ENCODE assay signal across 19 mouse cellular contexts in the genomic region with DNA sequence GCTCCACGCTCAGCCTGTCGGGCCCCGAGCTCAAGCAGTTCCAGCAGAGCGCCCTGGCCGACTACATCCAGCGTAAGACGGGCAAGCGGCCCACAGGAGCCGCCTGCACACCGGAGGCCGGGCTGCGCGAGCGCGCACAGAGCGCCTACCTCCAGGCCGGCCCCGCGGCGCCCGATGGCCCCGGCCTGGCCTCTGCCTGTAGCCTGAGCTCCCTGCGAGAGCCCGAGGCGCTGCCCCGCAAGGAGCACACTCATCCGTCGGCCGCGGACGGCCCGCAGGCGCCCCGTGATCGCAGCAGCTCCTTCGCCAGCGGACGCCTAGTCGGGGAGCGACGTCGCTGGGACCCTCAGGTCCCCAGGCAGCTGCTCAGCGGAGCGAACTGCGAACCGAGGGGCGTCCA.
DNase-seq lines count a peak whose midpoint lies in the region; ATAC-seq lines count a peak whose summit lies in the region.
"Had no signal": no experiment of that assay in that cellular context is flagged by ENCODE, and none has a peak within 500 bp of the region (broad histone marks: within the 10 kb centered on the region; RNA-seq: fewer than 3 reads in every experiment).

No protein-coding gene starts in this region.

- H3K4me2 ChIP-seq in hindbrain, embryonic 12.5 days (replicated peaks): no peak overlapping the region
- no peak overlapping the region for H3K4me2 ChIP-seq in lung, embryonic 15.5 days
- H3K4me2 ChIP-seq in embryonic facial prominence, embryonic 15.5 days (replicated peaks): no peak overlapping the region
- H3K4me2 ChIP-seq in forebrain, embryonic 11.5 days (ENCODE audit: low read depth, low read length, severe bottlenecking): no peak overlapping the region
- H3K4me2 ChIP-seq: embryonic facial prominence, embryonic 12.5 days; limb, embryonic 13.5 days had no signal

- H3K9ac ChIP-seq in hindbrain, embryonic 12.5 days: no peak overlapping the region
- no peak overlapping the region for H3K9ac ChIP-seq in lung, embryonic 15.5 days
- H3K9ac ChIP-seq in embryonic facial prominence, embryonic 15.5 days: no peak overlapping the region
- H3K9ac ChIP-seq in forebrain, embryonic 11.5 days (ENCODE audit: low read length): no peak overlapping the region
- H3K9ac ChIP-seq: embryonic facial prominence, embryonic 12.5 days; limb, embryonic 13.5 days; liver, embryonic 14.5 days had no signal

- H3K4me3 ChIP-seq in hindbrain, embryonic 10.5 days: peak overlapping the region; percentile 3; the same call in 1 of the 2 replicates
- H3K4me3 ChIP-seq in hindbrain, embryonic 12.5 days: no peak overlapping the region
- H3K4me3 ChIP-seq in lung, embryonic 15.5 days: no peak overlapping the region
- no peak overlapping the region for H3K4me3 ChIP-seq in embryonic facial prominence, embryonic 15.5 days (replicated peaks)
- H3K4me3 ChIP-seq in forebrain, embryonic 11.5 days (ENCODE audit: low read depth, low read length): no peak overlapping the region
- H3K4me3 ChIP-seq: embryonic facial prominence, embryonic 12.5 days; limb, embryonic 13.5 days had no signal

- ATAC-seq in hindbrain, embryonic 12.5 days (ENCODE audit: low FRiP score): no peak
- ATAC-seq in lung, embryonic 15.5 days (ENCODE audit: borderline replicate concordance, extremely low read depth, low FRiP score, low TSS enrichment): peak; percentile 25; the same call in 1 of the 2 replicates
- ATAC-seq in embryonic facial prominence, embryonic 15.5 days (ENCODE audit: insufficient number of reproducible peaks, low FRiP score, low TSS enrichment, low read depth): 0 out of 2 replicates have a peak, but pooled peaks have one; percentile 27
- no peak for ATAC-seq in forebrain, embryonic 11.5 days (replicated peaks; ENCODE audit: low FRiP score)
- ATAC-seq: hindbrain, postnatal 0 days had no signal

- H3K27ac ChIP-seq in hindbrain, embryonic 10.5 days: no peak overlapping the region
- no peak overlapping the region for H3K27ac ChIP-seq in hindbrain, embryonic 12.5 days
- no peak overlapping the region for H3K27ac ChIP-seq in lung, embryonic 15.5 days
- H3K27ac ChIP-seq in embryonic facial prominence, embryonic 15.5 days (replicated peaks): no peak overlapping the region
- H3K27ac ChIP-seq in forebrain, embryonic 11.5 days (ENCODE audit: low read depth, low read length): no peak overlapping the region
- H3K27ac ChIP-seq: embryonic facial prominence, embryonic 12.5 days; hindbrain, postnatal 0 days; limb, embryonic 13.5 days; liver, embryonic 14.5 days had no signal

- DNase-seq in hindbrain, embryonic 10.5 days (ENCODE audit: low spot score): no peak
- DNase-seq in lung, adult 18-20 months: no peak
- DNase-seq in R1 (ENCODE audit: low read depth, low spot score): peak; percentile 48
- no peak for DNase-seq in cerebellum, adult 9-11 months
- no peak for DNase-seq in forebrain, embryonic 11.5 days (ENCODE audit: low spot score)
- DNase-seq: adrenal gland, postnatal 25 days; cerebellum, adult 18-20 months; gastrocnemius, postnatal 14 days; kidney, postnatal 14 days; layer of hippocampus, adult 9-11 months; retina, postnatal 1 day; right cerebral cortex, postnatal 4 days had no signal

- peaks cover 33% of the 10 kb centered on the region for H3K9me3 ChIP-seq in hindbrain, embryonic 10.5 days
- peaks cover 26% of the 10 kb centered on the region for H3K9me3 ChIP-seq in hindbrain, embryonic 12.5 days (replicated peaks)
- H3K9me3 ChIP-seq in lung, embryonic 15.5 days: peaks cover 21% of the 10 kb centered on the region
- H3K9me3 ChIP-seq in embryonic facial prominence, embryonic 15.5 days (replicated peaks): peaks cover 18% of the 10 kb centered on the region
- peaks cover 23% of the 10 kb centered on the region for H3K9me3 ChIP-seq in forebrain, embryonic 11.5 days (ENCODE audit: control insufficient read depth, low read length)

- peaks cover 91% of the 10 kb centered on the region for H3K36me3 ChIP-seq in hindbrain, embryonic 10.5 days
- H3K36me3 ChIP-seq in hindbrain, embryonic 12.5 days: peaks cover 37% of the 10 kb centered on the region
- H3K36me3 ChIP-seq in lung, embryonic 15.5 days: peaks cover 36% of the 10 kb centered on the region
- peaks cover 30% of the 10 kb centered on the region for H3K36me3 ChIP-seq in embryonic facial prominence, embryonic 15.5 days
- peaks cover 34% of the 10 kb centered on the region for H3K36me3 ChIP-seq in forebrain, embryonic 11.5 days (ENCODE audit: control insufficient read depth, insufficient read depth, low read length)

- no peaks in the 10 kb centered on the region for H3K27me3 ChIP-seq in hindbrain, embryonic 10.5 days (ENCODE audit: insufficient read depth, poor library complexity, severe bottlenecking)
- H3K27me3 ChIP-seq in hindbrain, embryonic 12.5 days: no peaks in the 10 kb centered on the region
- no peaks in the 10 kb centered on the region for H3K27me3 ChIP-seq in lung, embryonic 15.5 days
- H3K27me3 ChIP-seq in embryonic facial prominence, embryonic 15.5 days: no peaks in the 10 kb centered on the region
- no peaks in the 10 kb centered on the region for H3K27me3 ChIP-seq in forebrain, embryonic 11.5 days (ENCODE audit: control insufficient read depth, insufficient read depth, low read length)
- H3K27me3 ChIP-seq: embryonic facial prominence, embryonic 12.5 days; limb, embryonic 13.5 days had no signal

- whole genome bisulfite sequencing in hindbrain, embryonic 10.5 days: 88% methylated on average over 47 of the region's 47 CpGs
- WGBS in hindbrain, embryonic 12.5 days: 83% methylated on average over 47 of the region's 47 CpGs
- WGBS in lung, embryonic 15.5 days: 90% methylated on average over 47 of the region's 47 CpGs
- 86% methylated on average over 47 of the region's 47 CpGs for WGBS in embryonic facial prominence, embryonic 15.5 days
- WGBS in forebrain, embryonic 11.5 days: 94% methylated on average over 47 of the region's 47 CpGs

- no peaks in the 10 kb centered on the region for H3K4me1 ChIP-seq in hindbrain, embryonic 10.5 days (replicated peaks)
- no peaks in the 10 kb centered on the region for H3K4me1 ChIP-seq in hindbrain, embryonic 12.5 days
- no peaks in the 10 kb centered on the region for H3K4me1 ChIP-seq in lung, embryonic 15.5 days
- no peaks in the 10 kb centered on the region for H3K4me1 ChIP-seq in embryonic facial prominence, embryonic 15.5 days
- no peaks in the 10 kb centered on the region for H3K4me1 ChIP-seq in forebrain, embryonic 11.5 days (replicated peaks; ENCODE audit: control insufficient read depth, insufficient read depth, low read length)
- H3K4me1 ChIP-seq: embryonic facial prominence, embryonic 12.5 days; limb, embryonic 13.5 days had no signal

Comparison
In these comparisons a context has a peak if more than half of its experiments do, and no peak if none do; other contexts are left out.
1. ATAC-seq: peak in lung, embryonic 15.5 days (single experiment) and embryonic facial prominence, embryonic 15.5 days (single experiment); none in hindbrain, embryonic 12.5 days (single experiment) and forebrain, embryonic 11.5 days (single experiment).